Mouse (Mus musculus) urinary bladder, postnatal 36 days (tissue): ENCODE measurements around the gene Tomm40l.
A peak's percentile ranks its signal among the peaks of the same experiment; 100 is the strongest.

Experiments used
- DNase-seq, 2 experiments: peaks; one replicate each; pipeline ENCODE4 v3.0.0; 2022; ENCODE audit warnings: low spot score in 2 of 2, mixed read lengths in 1 of 2

Gene Tomm40l

DNA sequence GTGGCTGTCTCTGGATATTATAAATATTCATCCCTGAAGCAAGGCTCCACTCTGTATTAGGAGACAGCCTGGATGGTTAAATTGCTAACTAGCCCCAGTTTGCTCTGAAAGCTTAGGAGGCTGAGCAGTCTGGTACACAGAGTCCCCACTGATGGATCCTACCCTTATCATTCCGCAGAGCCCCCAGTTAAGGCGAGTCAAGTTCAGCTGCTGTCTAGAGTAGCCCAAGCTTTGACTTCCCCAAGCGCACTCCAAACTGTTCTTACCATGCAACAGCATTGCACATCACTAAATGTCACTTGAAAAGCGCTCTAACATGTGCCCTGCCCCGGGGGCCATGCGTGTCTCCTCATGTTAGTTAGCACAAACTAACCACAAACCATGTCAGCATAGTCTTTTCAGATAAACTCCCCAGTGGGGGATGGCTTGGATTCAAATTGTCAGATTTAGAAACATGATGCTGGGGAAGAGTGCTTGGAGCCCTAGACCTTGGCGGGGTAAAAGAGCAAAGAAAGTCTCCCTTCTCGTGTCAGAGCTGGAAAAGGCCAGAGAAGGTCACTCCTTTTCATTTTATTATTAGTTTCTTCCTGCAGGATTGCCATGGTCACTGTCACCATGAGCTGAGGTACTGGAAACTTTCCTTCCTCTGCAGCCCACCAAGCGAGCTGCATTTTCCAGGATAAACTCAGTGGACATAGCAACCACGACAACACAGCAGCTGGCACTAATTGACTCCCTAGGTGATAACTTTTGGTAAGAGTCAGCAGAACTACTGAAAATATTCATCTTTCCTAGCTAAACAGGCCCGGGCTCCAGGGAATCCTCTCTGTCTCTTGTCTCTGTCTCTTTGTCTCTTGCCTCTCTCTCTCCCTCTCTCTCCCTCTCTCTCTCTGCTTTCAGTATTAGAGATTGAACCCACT, 28.1 kb downstream of the Tomm40l start:
- no peak for DNase-seq

DNA sequence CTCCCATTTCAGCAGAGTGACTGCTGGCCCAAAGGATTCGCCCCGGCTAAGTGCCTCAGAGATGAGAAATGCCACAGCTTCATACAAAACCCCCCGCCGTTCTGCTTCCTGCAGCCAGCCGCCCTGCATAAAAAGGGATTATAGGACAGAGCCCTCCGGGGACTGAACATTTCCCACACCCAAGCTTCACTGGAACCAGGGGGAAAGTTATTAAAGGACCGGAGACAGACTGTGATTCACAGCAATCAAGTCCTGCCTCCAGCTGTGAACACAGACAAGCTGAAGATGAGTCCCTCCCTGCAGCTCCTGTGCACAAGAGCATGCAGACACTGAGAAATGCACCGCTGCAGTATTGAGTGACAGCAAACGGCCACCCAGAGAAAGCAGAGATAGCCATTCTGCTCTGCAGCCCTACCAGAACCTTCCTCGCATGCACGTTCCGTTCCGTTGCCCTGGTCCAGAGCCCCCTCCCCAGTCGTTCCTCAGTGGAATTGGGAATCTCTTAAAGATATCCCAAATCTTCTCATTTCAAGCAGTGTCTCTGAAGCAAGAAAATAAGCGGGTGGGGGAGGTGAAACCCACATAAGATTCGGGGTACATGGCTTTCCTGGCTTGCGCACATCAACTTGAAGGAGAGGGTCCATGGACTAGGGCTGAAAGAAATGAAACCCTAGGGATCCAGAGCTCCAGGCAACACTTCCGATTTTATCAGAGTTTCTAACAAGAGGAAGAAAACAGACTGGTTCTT, 29.0 kb downstream of the Tomm40l start:
- DNase-seq = no peak

- no peak for DNase-seq
Observed at GRCm38 (mm10) chr1:171192283-171192682, 30.0 kb downstream of the Tomm40l start.

- no peak for DNase-seq
Observed at GRCm38 (mm10) chr1:171190832-171191231, 31.5 kb downstream of the Tomm40l start.

DNA sequence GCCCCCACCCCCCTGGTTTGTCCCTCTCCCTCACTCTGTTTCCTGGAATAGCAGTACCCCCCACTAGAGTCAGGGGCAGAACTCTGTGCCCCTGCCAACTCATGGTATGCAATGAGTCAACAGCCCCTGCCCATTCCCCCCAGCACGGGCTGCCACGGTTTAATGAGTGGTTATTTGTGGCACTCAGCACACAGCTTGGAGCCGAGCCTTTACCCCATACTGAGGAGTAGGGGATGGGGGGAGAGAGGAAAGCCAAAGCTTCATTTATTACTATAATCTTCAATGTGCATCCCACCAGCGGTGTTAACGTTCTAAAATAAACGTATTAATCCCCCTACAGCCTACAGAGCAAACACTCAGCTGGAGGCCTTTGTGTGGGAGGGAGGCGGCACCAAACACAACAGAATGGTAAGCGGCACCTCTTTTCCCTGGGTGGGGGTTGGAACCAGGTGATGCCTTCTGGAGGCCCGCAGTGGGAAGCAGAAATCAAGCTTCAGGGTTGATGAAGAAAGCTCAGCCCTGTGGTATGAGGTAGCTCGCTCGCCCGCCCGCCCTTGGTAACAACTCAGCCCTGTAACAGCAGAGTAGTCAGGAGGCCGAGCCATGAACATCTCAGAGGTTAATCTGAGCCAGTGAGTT, 32.7 kb downstream of the Tomm40l start:
- no peak for DNase-seq

- no peak for DNase-seq
Observed at GRCm38 (mm10) chr1:171189046-171189445, 33.3 kb downstream of the Tomm40l start.

GRCm38 (mm10) chr1:171187851-171188700, 34.2 kb downstream of the Tomm40l start:
- DNase-seq = no peak

- no peak for DNase-seq
Observed at GRCm38 (mm10) chr1:171185655-171186054, 36.7 kb downstream of the Tomm40l start.

GRCm38 (mm10) chr1:171184314-171184713, 38.0 kb downstream of the Tomm40l start:
- peak; percentile 64 to 69 for DNase-seq

DNA sequence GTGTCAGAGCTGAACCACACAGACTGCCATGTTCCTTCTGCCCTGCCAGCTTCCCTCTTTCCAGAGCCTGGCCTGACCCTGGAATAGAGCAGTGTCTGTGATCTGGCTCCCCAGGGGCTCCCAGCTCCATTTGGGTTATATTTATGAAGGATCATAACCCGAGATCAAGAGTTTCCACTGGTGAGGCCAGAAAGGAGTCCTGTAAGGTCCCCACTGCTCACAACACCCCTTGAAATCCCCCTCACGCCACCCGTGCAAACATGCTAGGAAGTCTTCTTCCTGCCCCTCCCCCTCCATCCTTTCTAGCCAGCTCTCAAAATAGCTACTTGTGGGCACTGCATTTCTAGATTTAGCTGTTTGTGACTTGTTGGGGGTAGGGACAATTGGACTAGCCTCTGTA, 38.7 kb downstream of the Tomm40l start:
- DNase-seq = no peak

DNA sequence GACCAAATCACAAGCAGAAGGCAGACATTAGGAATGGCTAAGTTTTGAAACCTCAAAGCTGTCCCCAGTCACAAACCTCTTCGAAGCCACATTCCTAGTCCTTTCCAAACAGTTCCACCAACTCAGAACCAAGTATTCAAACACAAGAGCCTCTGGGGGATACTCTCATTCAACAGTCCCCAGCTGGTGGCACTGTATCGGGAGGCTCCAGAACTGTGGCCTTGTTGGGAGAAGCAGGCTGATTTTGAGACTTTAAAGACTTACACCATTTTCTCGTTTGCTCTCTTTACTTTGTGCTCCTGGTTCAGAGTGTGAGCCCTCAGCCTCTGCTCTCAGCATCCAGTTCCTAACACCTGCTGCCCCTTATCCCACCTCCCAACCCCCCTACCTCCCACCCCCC, 39.3 kb downstream of the Tomm40l start:
- DNase-seq = no peak

DNA sequence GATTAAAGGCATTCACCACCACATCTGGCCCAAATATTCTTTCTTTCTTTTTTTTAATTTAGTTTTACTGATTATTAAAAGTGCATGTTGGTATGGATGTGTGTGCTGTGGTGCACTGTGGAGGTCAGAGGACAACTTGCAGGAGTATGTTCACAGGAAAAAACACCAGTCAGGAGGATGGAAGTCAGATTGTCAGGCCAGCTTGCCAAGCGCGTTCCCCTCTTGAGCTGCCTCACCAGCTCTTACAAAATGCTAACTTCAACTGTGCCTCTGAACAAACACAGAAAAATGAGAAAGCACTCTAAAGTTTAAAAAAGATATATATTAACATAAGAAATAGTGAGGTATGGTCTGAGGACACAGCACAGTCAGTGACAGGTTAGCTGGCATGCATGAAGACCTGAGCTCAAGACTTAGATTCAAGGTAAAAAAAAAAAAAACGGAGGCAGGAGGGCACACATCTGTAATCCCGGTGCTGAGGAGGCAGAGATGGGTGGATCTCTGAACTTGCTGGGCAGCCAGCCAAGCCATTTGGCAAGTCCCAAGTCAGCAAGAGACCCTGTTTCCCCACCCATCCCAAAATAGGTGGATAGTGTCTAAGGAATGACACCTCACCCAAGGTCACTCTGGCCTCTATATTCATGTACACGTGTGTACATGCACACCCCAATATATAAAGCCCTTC, 42.7 kb downstream of the Tomm40l start:
- no peak for DNase-seq

GRCm38 (mm10) chr1:171172779-171173178, 49.5 kb downstream of the Tomm40l start:
- no peak for DNase-seq

DNA sequence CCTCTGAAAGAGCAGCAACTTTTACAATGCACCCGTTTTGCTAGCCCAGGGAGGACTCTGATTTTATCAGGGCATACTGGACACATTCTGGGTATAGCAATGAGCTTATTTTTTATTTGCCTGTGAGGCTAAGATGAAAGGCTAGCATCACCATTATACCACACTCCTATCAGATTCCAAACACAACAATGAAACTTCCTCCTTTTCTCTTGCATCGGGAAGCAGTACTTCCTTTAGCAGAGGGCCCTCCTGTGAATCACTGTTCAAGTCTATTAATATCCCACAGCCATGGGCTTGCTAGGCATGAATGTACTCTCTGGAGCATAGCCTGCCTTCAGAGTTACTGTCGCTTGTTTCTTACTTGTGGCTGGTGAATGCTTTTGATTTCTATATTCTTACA, 51.2 kb downstream of the Tomm40l start:
- no peak for DNase-seq

- no peak for DNase-seq
Observed at GRCm38 (mm10) chr1:171169913-171170312, 52.4 kb downstream of the Tomm40l start.

DNA sequence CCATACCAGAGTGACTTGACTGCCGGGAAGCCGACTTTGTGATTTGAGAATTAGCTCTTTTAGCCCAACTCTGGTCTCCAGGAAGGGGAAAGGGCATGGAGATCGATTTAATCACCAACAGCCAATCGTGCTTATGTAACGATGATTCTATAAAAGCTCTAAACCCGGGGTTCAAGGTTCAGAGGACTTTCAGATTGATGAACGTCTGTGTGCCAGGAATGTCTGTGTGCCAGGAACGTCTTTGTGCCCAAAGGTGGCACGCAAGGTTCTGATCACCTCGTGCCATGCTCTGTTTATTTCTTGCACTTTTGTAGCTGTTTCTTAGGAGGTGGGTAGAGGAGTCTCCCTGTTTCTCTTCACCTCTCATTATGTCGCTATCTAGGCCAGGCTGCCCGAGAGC, 53.4 kb downstream of the Tomm40l start:
- no peak for DNase-seq
